Mouse (Mus musculus): ENCODE measurements around the gene Erich6b. TPM values are rescaled to one million over a fixed set of nuclear protein-coding genes. Genes with fewer than 3 reads are reported as not detected.

Gene Erich6b
- not detected in 2 replicates for polyA plus RNA-seq (2014; fragmentation: Nextera tagmentation; extraction: Ambion mirVana)

- Histone ChIP-seq H3K4me3 (ENCODE audit: low read depth, low read length) (no peak within 1 kb of the TSS), H3K36me3 (ENCODE audit: control insufficient read depth, insufficient read depth, low read length) (no peaks in the 10 kb centered on the region), H3K4me1 (ENCODE audit: control insufficient read depth, insufficient read depth, low read length) (no peaks in the 10 kb centered on the region), H3K27me3 (ENCODE audit: control insufficient read depth, insufficient read depth, low read length) (no peaks in the 10 kb centered on the region), H3K9me3 (ENCODE audit: control insufficient read depth, low read depth, low read length) (no peaks in the 10 kb centered on the region), H3K4me2 (replicated peaks; ENCODE audit: low read depth, low read length) (no peak within 1 kb of the TSS), H3K27ac (ENCODE audit: low read length) (no peak within 1 kb of the TSS), H3K9ac (replicated peaks; ENCODE audit: low read depth, low read length) (no peak within 1 kb of the TSS)
- WGBS = 84% methylated on average over 8 of the region's 8 CpGs
- ATAC-seq (ENCODE audit: insufficient number of reproducible peaks, insufficient read depth, low FRiP score, low read depth) = no peak
These were observed at the start of gene Erich6b for GRCm38 (mm10) chr14:75642080-75642479. TSS of gene Erich6b (plus strand) at chr14:75642259.

- Histone ChIP-seq H3K4me1 (ENCODE audit: control insufficient read depth, insufficient read depth, low read length) (no peaks in the 10 kb centered on the region), H3K27me3 (ENCODE audit: control insufficient read depth, insufficient read depth, low read length) (no peaks in the 10 kb centered on the region), H3K9ac (replicated peaks; ENCODE audit: low read depth, low read length) (no peak within 1 kb of the TSS), H3K36me3 (ENCODE audit: control insufficient read depth, insufficient read depth, low read length) (no peaks in the 10 kb centered on the region), H3K27ac (ENCODE audit: low read length) (no peak within 1 kb of the TSS), H3K9me3 (ENCODE audit: control insufficient read depth, low read depth, low read length) (no peaks in the 10 kb centered on the region), H3K4me2 (replicated peaks; ENCODE audit: low read depth, low read length) (no peak within 1 kb of the TSS), H3K4me3 (ENCODE audit: low read depth, low read length) (no peak within 1 kb of the TSS)
- 61% methylated on average over 3 of the region's 3 CpGs for WGBS
- no peak for ATAC-seq (ENCODE audit: insufficient number of reproducible peaks, insufficient read depth, low FRiP score, low read depth)
These were observed 49.1 kb upstream of the Erich6b start, which contains the start of gene Spert for GRCm38 (mm10) chr14:75592978-75593377. TSS of gene Spert (minus strand) at chr14:75593116.

GRCm38 (mm10) chr14:75609176-75609575 lies 32.9 kb upstream of the Erich6b start:
- ATAC-seq (ENCODE audit: insufficient number of reproducible peaks, insufficient read depth, low FRiP score, low read depth) = no peak
- Histone ChIP-seq H3K27ac (ENCODE audit: low read length) (no peak overlapping the region), H3K9ac (replicated peaks; ENCODE audit: low read depth, low read length) (no peak overlapping the region), H3K4me3 (ENCODE audit: low read depth, low read length) (no peak overlapping the region), H3K36me3 (ENCODE audit: control insufficient read depth, insufficient read depth, low read length) (no peaks in the 10 kb centered on the region), H3K27me3 (ENCODE audit: control insufficient read depth, insufficient read depth, low read length) (no peaks in the 10 kb centered on the region), H3K9me3 (ENCODE audit: control insufficient read depth, low read depth, low read length) (no peaks in the 10 kb centered on the region), H3K4me1 (ENCODE audit: control insufficient read depth, insufficient read depth, low read length) (no peaks in the 10 kb centered on the region), H3K4me2 (replicated peaks; ENCODE audit: low read depth, low read length) (no peak overlapping the region)
- WGBS = 98% methylated on average over 2 of the region's 2 CpGs

GRCm38 (mm10) chr14:75616375-75616774 lies 25.7 kb upstream of the Erich6b start:
- Histone ChIP-seq H3K27me3 (ENCODE audit: control insufficient read depth, insufficient read depth, low read length) (no peaks in the 10 kb centered on the region), H3K4me3 (ENCODE audit: low read depth, low read length) (no peak overlapping the region), H3K27ac (ENCODE audit: low read length) (no peak overlapping the region), H3K36me3 (ENCODE audit: control insufficient read depth, insufficient read depth, low read length) (no peaks in the 10 kb centered on the region), H3K9ac (replicated peaks; ENCODE audit: low read depth, low read length) (no peak overlapping the region), H3K4me1 (ENCODE audit: control insufficient read depth, insufficient read depth, low read length) (no peaks in the 10 kb centered on the region), H3K9me3 (ENCODE audit: control insufficient read depth, low read depth, low read length) (no peaks in the 10 kb centered on the region), H3K4me2 (replicated peaks; ENCODE audit: low read depth, low read length) (no peak overlapping the region)
- ATAC-seq (ENCODE audit: insufficient number of reproducible peaks, insufficient read depth, low FRiP score, low read depth) = no peak
- WGBS = 69% methylated on average over 6 of the region's 6 CpGs

- Histone ChIP-seq H3K4me1 (ENCODE audit: control insufficient read depth, insufficient read depth, low read length) (no peaks in the 10 kb centered on the region), H3K4me3 (ENCODE audit: low read depth, low read length) (no peak overlapping the region), H3K36me3 (ENCODE audit: control insufficient read depth, insufficient read depth, low read length) (no peaks in the 10 kb centered on the region), H3K27me3 (ENCODE audit: control insufficient read depth, insufficient read depth, low read length) (no peaks in the 10 kb centered on the region), H3K4me2 (replicated peaks; ENCODE audit: low read depth, low read length) (no peak overlapping the region), H3K9ac (replicated peaks; ENCODE audit: low read depth, low read length) (no peak overlapping the region), H3K9me3 (ENCODE audit: control insufficient read depth, low read depth, low read length) (no peaks in the 10 kb centered on the region), H3K27ac (ENCODE audit: low read length) (no peak overlapping the region)
- WGBS = 66% methylated on average over 7 of the region's 7 CpGs
- ATAC-seq (ENCODE audit: insufficient number of reproducible peaks, insufficient read depth, low FRiP score, low read depth) = no peak
These were observed 19.1 kb upstream of the Erich6b start for GRCm38 (mm10) chr14:75622984-75623383.

GRCm38 (mm10) chr14:75628870-75629269 lies 13.2 kb upstream of the Erich6b start:
- Histone ChIP-seq H3K4me2 (replicated peaks; ENCODE audit: low read depth, low read length) (no peak overlapping the region), H3K4me3 (ENCODE audit: low read depth, low read length) (no peak overlapping the region), H3K9me3 (ENCODE audit: control insufficient read depth, low read depth, low read length) (no peaks in the 10 kb centered on the region), H3K27me3 (ENCODE audit: control insufficient read depth, insufficient read depth, low read length) (no peaks in the 10 kb centered on the region), H3K9ac (replicated peaks; ENCODE audit: low read depth, low read length) (no peak overlapping the region), H3K27ac (ENCODE audit: low read length) (no peak overlapping the region), H3K36me3 (ENCODE audit: control insufficient read depth, insufficient read depth, low read length) (no peaks in the 10 kb centered on the region), H3K4me1 (ENCODE audit: control insufficient read depth, insufficient read depth, low read length) (no peaks in the 10 kb centered on the region)
- no peak for ATAC-seq (ENCODE audit: insufficient number of reproducible peaks, insufficient read depth, low FRiP score, low read depth)
- 89% methylated on average over 8 of the region's 8 CpGs for WGBS

GRCm38 (mm10) chr14:75635350-75635749 lies 6.7 kb upstream of the Erich6b start:
- 67% methylated on average over 12 of the region's 12 CpGs for WGBS
- Histone ChIP-seq H3K9me3 (ENCODE audit: control insufficient read depth, low read depth, low read length) (no peaks in the 10 kb centered on the region), H3K9ac (replicated peaks; ENCODE audit: low read depth, low read length) (no peak overlapping the region), H3K36me3 (ENCODE audit: control insufficient read depth, insufficient read depth, low read length) (no peaks in the 10 kb centered on the region), H3K4me3 (ENCODE audit: low read depth, low read length) (no peak overlapping the region), H3K27me3 (ENCODE audit: control insufficient read depth, insufficient read depth, low read length) (no peaks in the 10 kb centered on the region), H3K4me1 (ENCODE audit: control insufficient read depth, insufficient read depth, low read length) (no peaks in the 10 kb centered on the region), H3K4me2 (replicated peaks; ENCODE audit: low read depth, low read length) (no peak overlapping the region), H3K27ac (ENCODE audit: low read length) (no peak overlapping the region)
- no peak for ATAC-seq (ENCODE audit: insufficient number of reproducible peaks, insufficient read depth, low FRiP score, low read depth)

GRCm38 (mm10) chr14:75636107-75636506 lies 6.0 kb upstream of the Erich6b start:
- H3K4me1 ChIP-seq (ENCODE audit: control insufficient read depth, insufficient read depth, low read length) = no peaks in the 10 kb centered on the region
- no peaks in the 10 kb centered on the region for H3K27me3 ChIP-seq (ENCODE audit: control insufficient read depth, insufficient read depth, low read length)
- 62% methylated on average over 7 of the region's 7 CpGs for WGBS
- H3K4me3 ChIP-seq (ENCODE audit: low read depth, low read length) = no peak overlapping the region
- H3K4me2 ChIP-seq (replicated peaks; ENCODE audit: low read depth, low read length) = no peak overlapping the region
- H3K27ac ChIP-seq (ENCODE audit: low read length) = no peak overlapping the region
- no peaks in the 10 kb centered on the region for H3K9me3 ChIP-seq (ENCODE audit: control insufficient read depth, low read depth, low read length)
- no peak for ATAC-seq (ENCODE audit: insufficient number of reproducible peaks, insufficient read depth, low FRiP score, low read depth)
- no peaks in the 10 kb centered on the region for H3K36me3 ChIP-seq (ENCODE audit: control insufficient read depth, insufficient read depth, low read length)
- H3K9ac ChIP-seq (replicated peaks; ENCODE audit: low read depth, low read length) = no peak overlapping the region

GRCm38 (mm10) chr14:75637641-75638040 lies 4.4 kb upstream of the Erich6b start:
- no peak overlapping the region for H3K4me2 ChIP-seq (replicated peaks; ENCODE audit: low read depth, low read length)
- WGBS = 79% methylated on average over 4 of the region's 4 CpGs

More at GRCm38 (mm10) chr14:75637641-75638040, 4.4 kb upstream of the Erich6b start:
- no peaks in the 10 kb centered on the region for H3K4me1 ChIP-seq (ENCODE audit: control insufficient read depth, insufficient read depth, low read length)
- H3K9me3 ChIP-seq (ENCODE audit: control insufficient read depth, low read depth, low read length) = no peaks in the 10 kb centered on the region
- H3K27ac ChIP-seq (ENCODE audit: low read length) = no peak overlapping the region
- no peaks in the 10 kb centered on the region for H3K36me3 ChIP-seq (ENCODE audit: control insufficient read depth, insufficient read depth, low read length)
- ATAC-seq (ENCODE audit: insufficient number of reproducible peaks, insufficient read depth, low FRiP score, low read depth) = no peak
- H3K4me3 ChIP-seq (ENCODE audit: low read depth, low read length) = no peak overlapping the region
- no peak overlapping the region for H3K9ac ChIP-seq (replicated peaks; ENCODE audit: low read depth, low read length)
- H3K27me3 ChIP-seq (ENCODE audit: control insufficient read depth, insufficient read depth, low read length) = no peaks in the 10 kb centered on the region

Measured in stomach, embryonic 14.5 days (tissue).